Mouse (Mus musculus): Measurements from ENCODE around the gene Ogn. TPM values are rescaled to one million over a fixed set of nuclear protein-coding genes. Genes with fewer than 3 reads are reported as not detected.
"Not testable (repeated sequence)": the region's sequence is repeated elsewhere in the genome, so short reads cannot be mapped to it uniquely, and the experiment has no call there.

The Ogn gene
- polyA plus RNA-seq, 1 experiment from 2014 or later = 60.5 TPM

- Histone ChIP-seq H3K4me1 (ENCODE audit: control insufficient read depth, insufficient read depth, low read length) (no peaks in the 10 kb centered on the region), H3K27ac (ENCODE audit: low read length) (no peak overlapping the region), H3K36me3 (ENCODE audit: control insufficient read depth, insufficient read depth, low read length) (no peaks in the 10 kb centered on the region), H3K4me3 (ENCODE audit: low read length) (no peak overlapping the region), H3K9ac (ENCODE audit: low read depth, low read length) (no peak overlapping the region), H3K9me3 (ENCODE audit: control insufficient read depth, low read length) (no peaks in the 10 kb centered on the region), H3K27me3 (replicated peaks; ENCODE audit: control insufficient read depth, insufficient read depth, low read length) (no peaks in the 10 kb centered on the region), H3K4me2 (ENCODE audit: low read depth, low read length) (no peak overlapping the region)
- WGBS = 93% methylated on average over 6 of the region's 6 CpGs
- no peak for ATAC-seq
These were observed 21.8 kb upstream of the Ogn start for GRCm38 (mm10) chr13:49586062-49586461.

GRCm38 (mm10) chr13:49602541-49602940 lies 5.3 kb upstream of the Ogn start:
- H3K4me1 ChIP-seq (ENCODE audit: control insufficient read depth, insufficient read depth, low read length); H3K4me3 ChIP-seq (ENCODE audit: low read length); H3K36me3 ChIP-seq (ENCODE audit: control insufficient read depth, insufficient read depth, low read length); H3K4me2 ChIP-seq (ENCODE audit: low read depth, low read length); ATAC-seq; H3K9me3 ChIP-seq (ENCODE audit: control insufficient read depth, low read length); H3K27me3 ChIP-seq (replicated peaks; ENCODE audit: control insufficient read depth, insufficient read depth, low read length); H3K9ac ChIP-seq (ENCODE audit: low read depth, low read length); H3K27ac ChIP-seq (ENCODE audit: low read length): not testable (repeated sequence)
- 84% methylated on average over 2 of the region's 2 CpGs for WGBS

- H3K36me3 ChIP-seq (ENCODE audit: control insufficient read depth, insufficient read depth, low read length) = no peaks in the 10 kb centered on the region
- ATAC-seq = no peak
- H3K27ac ChIP-seq (ENCODE audit: low read length) = no peak overlapping the region
- H3K9ac ChIP-seq (ENCODE audit: low read depth, low read length) = no peak overlapping the region
- no peak overlapping the region for H3K4me2 ChIP-seq (ENCODE audit: low read depth, low read length)
- H3K4me3 ChIP-seq (ENCODE audit: low read length) = no peak overlapping the region
- H3K27me3 ChIP-seq (replicated peaks; ENCODE audit: control insufficient read depth, insufficient read depth, low read length) = no peaks in the 10 kb centered on the region
- no peaks in the 10 kb centered on the region for H3K4me1 ChIP-seq (ENCODE audit: control insufficient read depth, insufficient read depth, low read length)
- no peaks in the 10 kb centered on the region for H3K9me3 ChIP-seq (ENCODE audit: control insufficient read depth, low read length)
These were observed 4.2 kb upstream of the Ogn start for GRCm38 (mm10) chr13:49603603-49604002.

GRCm38 (mm10) chr13:49608589-49609322 lies 910 bp downstream of the Ogn start:
- peak overlapping the region; percentile 51; the same call in 1 of the 2 replicates for H3K27ac ChIP-seq (ENCODE audit: low read length)

GRCm38 (mm10) chr13:49617021-49617420 lies 9.2 kb downstream of the Ogn start:
- no peaks in the 10 kb centered on the region for H3K4me1 ChIP-seq (ENCODE audit: control insufficient read depth, insufficient read depth, low read length)
- H3K27ac ChIP-seq (ENCODE audit: low read length) = no peak overlapping the region
- H3K36me3 ChIP-seq (ENCODE audit: control insufficient read depth, insufficient read depth, low read length) = no peaks in the 10 kb centered on the region
- H3K4me2 ChIP-seq (ENCODE audit: low read depth, low read length) = no peak overlapping the region
- ATAC-seq = no peak
- no peaks in the 10 kb centered on the region for H3K9me3 ChIP-seq (ENCODE audit: control insufficient read depth, low read length)
- no peak overlapping the region for H3K9ac ChIP-seq (ENCODE audit: low read depth, low read length)
- no peaks in the 10 kb centered on the region for H3K27me3 ChIP-seq (replicated peaks; ENCODE audit: control insufficient read depth, insufficient read depth, low read length)
- 84% methylated on average over 3 of the region's 3 CpGs for WGBS
- H3K4me3 ChIP-seq (ENCODE audit: low read length) = no peak overlapping the region

More at GRCm38 (mm10) chr13:49608589-49609322, 910 bp downstream of the Ogn start:
- ATAC-seq = no peak
- no peaks in the 10 kb centered on the region for H3K9me3 ChIP-seq (ENCODE audit: control insufficient read depth, low read length)
- H3K27me3 ChIP-seq (replicated peaks; ENCODE audit: control insufficient read depth, insufficient read depth, low read length) = no peaks in the 10 kb centered on the region
- H3K4me3 ChIP-seq (ENCODE audit: low read length) = peak overlapping the region; percentile 42
- WGBS = 51% methylated on average over 4 of the region's 4 CpGs
- no peaks in the 10 kb centered on the region for H3K36me3 ChIP-seq (ENCODE audit: control insufficient read depth, insufficient read depth, low read length)
- H3K4me1 ChIP-seq (ENCODE audit: control insufficient read depth, insufficient read depth, low read length) = no peaks in the 10 kb centered on the region
- H3K4me2 ChIP-seq (ENCODE audit: low read depth, low read length) = no peak overlapping the region
- H3K9ac ChIP-seq (ENCODE audit: low read depth, low read length) = no peak overlapping the region

- no peak for ATAC-seq
- no peak overlapping the region for H3K4me3 ChIP-seq (ENCODE audit: low read length)
- H3K9ac ChIP-seq (ENCODE audit: low read depth, low read length) = no peak overlapping the region
- H3K36me3 ChIP-seq (ENCODE audit: control insufficient read depth, insufficient read depth, low read length) = no peaks in the 10 kb centered on the region
- no peak overlapping the region for H3K4me2 ChIP-seq (ENCODE audit: low read depth, low read length)
- no peaks in the 10 kb centered on the region for H3K27me3 ChIP-seq (replicated peaks; ENCODE audit: control insufficient read depth, insufficient read depth, low read length)
- no peaks in the 10 kb centered on the region for H3K4me1 ChIP-seq (ENCODE audit: control insufficient read depth, insufficient read depth, low read length)
- no peaks in the 10 kb centered on the region for H3K9me3 ChIP-seq (ENCODE audit: control insufficient read depth, low read length)
- no peak overlapping the region for H3K27ac ChIP-seq (ENCODE audit: low read length)
These were observed 10.5 kb downstream of the Ogn start for GRCm38 (mm10) chr13:49618365-49618764.

GRCm38 (mm10) chr13:49623216-49623615 lies 15.4 kb downstream of the Ogn start:
- ATAC-seq = no peak
- Histone ChIP-seq H3K27ac (ENCODE audit: low read length) (no peak overlapping the region), H3K27me3 (replicated peaks; ENCODE audit: control insufficient read depth, insufficient read depth, low read length) (no peaks in the 10 kb centered on the region), H3K9me3 (ENCODE audit: control insufficient read depth, low read length) (no peaks in the 10 kb centered on the region), H3K9ac (ENCODE audit: low read depth, low read length) (no peak overlapping the region), H3K4me2 (ENCODE audit: low read depth, low read length) (no peak overlapping the region), H3K4me1 (ENCODE audit: control insufficient read depth, insufficient read depth, low read length) (no peaks in the 10 kb centered on the region), H3K36me3 (ENCODE audit: control insufficient read depth, insufficient read depth, low read length) (no peaks in the 10 kb centered on the region), H3K4me3 (ENCODE audit: low read length) (no peak overlapping the region)
- 68% methylated on average over 1 of the region's 1 CpGs for WGBS

- Histone ChIP-seq H3K4me3 (ENCODE audit: low read length) (no peak overlapping the region), H3K27me3 (replicated peaks; ENCODE audit: control insufficient read depth, insufficient read depth, low read length) (no peaks in the 10 kb centered on the region), H3K27ac (ENCODE audit: low read length) (no peak overlapping the region), H3K9ac (ENCODE audit: low read depth, low read length) (no peak overlapping the region), H3K9me3 (ENCODE audit: control insufficient read depth, low read length) (no peaks in the 10 kb centered on the region), H3K36me3 (ENCODE audit: control insufficient read depth, insufficient read depth, low read length) (no peaks in the 10 kb centered on the region), H3K4me2 (ENCODE audit: low read depth, low read length) (no peak overlapping the region), H3K4me1 (ENCODE audit: control insufficient read depth, insufficient read depth, low read length) (no peaks in the 10 kb centered on the region)
- ATAC-seq = no peak
These were observed 20.3 kb downstream of the Ogn start for GRCm38 (mm10) chr13:49628167-49628566.

GRCm38 (mm10) chr13:49629076-49629475 lies 21.2 kb downstream of the Ogn start:
- Histone ChIP-seq H3K27me3 (replicated peaks; ENCODE audit: control insufficient read depth, insufficient read depth, low read length) (no peaks in the 10 kb centered on the region), H3K36me3 (ENCODE audit: control insufficient read depth, insufficient read depth, low read length) (no peaks in the 10 kb centered on the region), H3K27ac (ENCODE audit: low read length) (no peak overlapping the region), H3K4me2 (ENCODE audit: low read depth, low read length) (no peak overlapping the region), H3K9ac (ENCODE audit: low read depth, low read length) (no peak overlapping the region), H3K4me1 (ENCODE audit: control insufficient read depth, insufficient read depth, low read length) (no peaks in the 10 kb centered on the region), H3K9me3 (ENCODE audit: control insufficient read depth, low read length) (no peaks in the 10 kb centered on the region), H3K4me3 (ENCODE audit: low read length) (no peak overlapping the region)
- ATAC-seq = no peak
- WGBS = 95% methylated on average over 2 of the region's 2 CpGs

- Histone ChIP-seq H3K27ac (ENCODE audit: low read length) (no peak overlapping the region), H3K9me3 (ENCODE audit: control insufficient read depth, low read length) (no peaks in the 10 kb centered on the region), H3K27me3 (replicated peaks; ENCODE audit: control insufficient read depth, insufficient read depth, low read length) (no peaks in the 10 kb centered on the region), H3K36me3 (ENCODE audit: control insufficient read depth, insufficient read depth, low read length) (no peaks in the 10 kb centered on the region), H3K9ac (ENCODE audit: low read depth, low read length) (no peak overlapping the region), H3K4me3 (ENCODE audit: low read length) (no peak overlapping the region), H3K4me1 (ENCODE audit: control insufficient read depth, insufficient read depth, low read length) (no peaks in the 10 kb centered on the region; the same call in 1 of the 2 replicates), H3K4me2 (ENCODE audit: low read depth, low read length) (no peak overlapping the region)
- 99% methylated on average over 2 of the region's 2 CpGs for WGBS
- ATAC-seq = no peak
These were observed 32.1 kb downstream of the Ogn start for GRCm38 (mm10) chr13:49639965-49640364.
